Mouse (Mus musculus) R1 (cell line): ENCODE data around the gene Hydin.
"Not testable (repeated sequence)": the region's sequence is repeated elsewhere in the genome, so short reads cannot be mapped to it uniquely, and the experiment has no call there.

Experiments
- DNase-seq: peaks from one replicate; pipeline ENCODE4 v3.0.0-alpha.2; 2018; ENCODE audit warnings: low read depth, low spot score

The Hydin gene

DNA sequence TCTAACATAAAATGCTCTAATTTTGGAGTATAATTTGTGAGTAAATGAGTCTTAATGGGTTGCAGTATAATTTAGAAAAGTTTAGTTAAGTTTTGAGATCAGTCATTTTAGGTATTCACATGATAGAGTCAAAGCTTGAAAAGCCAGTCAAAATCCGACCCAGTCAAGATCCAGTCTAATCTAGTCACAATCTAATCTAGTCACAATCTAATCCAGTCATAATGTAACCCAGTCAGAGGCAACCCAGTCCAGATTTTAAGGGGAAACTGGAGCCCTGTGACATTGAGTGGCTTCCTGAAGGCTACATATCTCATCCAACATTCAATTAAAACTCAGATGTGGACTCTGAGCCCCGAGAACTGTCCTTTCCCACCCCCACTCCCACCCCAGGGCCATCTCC, 72.7 kb downstream of the Hydin start:
- DNase-seq: no peak

DNA sequence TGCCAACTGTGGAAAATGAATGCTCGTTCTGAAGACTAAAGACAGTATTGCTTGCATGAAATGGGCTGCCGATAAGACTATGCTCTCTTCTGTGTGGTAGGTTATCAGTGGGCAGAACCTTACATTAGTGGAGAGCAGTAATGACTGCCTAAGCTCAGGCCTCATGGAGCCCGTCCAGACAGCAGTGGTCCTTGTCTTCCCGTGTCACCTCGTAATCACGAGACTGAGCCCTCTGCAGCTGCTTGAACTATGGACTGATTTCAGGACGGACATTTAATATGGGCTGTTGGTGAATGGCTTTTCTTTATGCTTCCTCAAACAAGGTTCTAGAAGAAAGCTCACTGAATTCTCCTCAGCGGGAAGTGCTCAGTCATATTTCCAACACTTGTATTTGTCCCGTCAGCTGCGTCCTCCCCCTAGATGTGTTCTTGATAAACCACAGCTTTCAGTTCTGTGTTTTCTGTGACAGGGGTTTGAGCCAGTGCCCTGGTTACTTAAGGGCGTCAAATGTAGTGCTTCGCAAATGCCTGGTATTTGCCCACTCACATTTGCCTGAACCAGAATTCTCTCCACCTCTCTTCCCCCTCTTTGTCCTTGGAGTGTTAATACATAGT, 73.4 kb downstream of the Hydin start:
- no peak for DNase-seq

DNA sequence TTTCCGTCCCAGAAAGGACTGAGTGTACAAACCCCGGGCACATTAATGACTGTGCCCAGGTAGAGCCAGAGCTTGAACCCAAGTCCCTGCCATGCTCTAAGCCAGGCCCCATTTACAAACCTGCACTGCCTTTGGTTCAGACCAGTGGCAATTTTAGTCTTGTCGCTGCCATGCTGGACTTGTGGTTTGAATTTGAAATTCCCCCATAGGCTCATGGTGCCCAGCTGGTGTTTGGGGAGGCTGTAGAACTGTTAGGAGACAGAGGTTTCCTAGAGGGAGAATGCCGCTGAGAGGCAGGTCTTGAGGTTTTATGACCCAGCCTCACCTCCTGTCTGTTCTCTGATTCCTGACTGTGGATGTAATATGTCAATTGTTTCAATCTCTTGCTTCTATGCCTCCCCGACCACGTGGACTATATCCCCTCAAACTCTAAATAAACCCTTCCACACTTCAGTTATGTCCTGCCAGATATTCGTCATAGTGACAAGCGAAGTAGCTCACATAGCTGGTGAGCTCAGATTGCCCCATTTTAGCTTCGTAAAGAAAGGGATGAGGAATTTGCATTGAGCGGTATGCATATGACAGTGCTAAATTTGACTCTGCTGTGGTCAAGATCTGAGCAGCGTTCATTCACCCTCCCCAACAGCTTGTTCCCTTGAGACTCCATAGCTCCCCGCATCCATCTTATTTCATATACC, 79.1 kb downstream of the Hydin start:
- DNase-seq: no peak

DNA sequence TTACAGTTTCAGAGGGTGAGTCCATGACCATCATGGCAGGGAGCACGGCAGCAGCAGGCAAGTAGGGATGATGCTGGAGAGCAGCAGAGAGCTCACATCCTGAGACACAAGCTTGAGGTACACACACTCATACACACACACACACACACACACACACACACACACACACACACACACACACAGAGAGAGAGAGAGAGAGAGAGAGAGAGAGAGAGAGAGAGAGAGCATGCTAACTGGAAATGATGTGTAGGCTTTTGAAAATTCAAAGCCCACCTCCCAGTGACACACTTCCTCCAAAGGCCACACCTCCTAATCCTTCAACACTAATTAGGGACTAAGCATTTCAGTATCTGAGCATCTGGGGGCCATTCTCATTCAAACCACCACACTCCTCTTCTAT, 80.1 kb downstream of the Hydin start:
- no peak for DNase-seq

DNA sequence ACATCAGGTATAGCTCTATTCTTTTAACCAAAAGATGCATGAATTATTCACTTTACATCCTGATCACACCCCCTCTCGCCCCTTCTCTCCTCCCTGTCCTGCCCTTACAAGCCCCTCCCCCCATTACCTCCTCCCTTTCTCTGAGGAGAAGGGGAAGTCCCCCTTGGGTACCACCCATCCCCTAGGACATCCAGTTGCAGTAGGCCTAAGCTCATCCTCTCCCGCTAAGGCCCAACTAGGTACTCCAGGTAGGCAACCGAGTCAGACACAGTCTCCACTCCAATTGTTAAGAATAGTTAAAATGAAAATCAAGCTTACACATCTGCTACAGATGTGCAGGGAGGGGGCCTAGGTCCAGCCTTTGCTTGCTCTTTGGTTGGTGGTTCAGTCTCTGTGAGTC, 83.9 kb downstream of the Hydin start:
- DNase-seq: no peak

DNA sequence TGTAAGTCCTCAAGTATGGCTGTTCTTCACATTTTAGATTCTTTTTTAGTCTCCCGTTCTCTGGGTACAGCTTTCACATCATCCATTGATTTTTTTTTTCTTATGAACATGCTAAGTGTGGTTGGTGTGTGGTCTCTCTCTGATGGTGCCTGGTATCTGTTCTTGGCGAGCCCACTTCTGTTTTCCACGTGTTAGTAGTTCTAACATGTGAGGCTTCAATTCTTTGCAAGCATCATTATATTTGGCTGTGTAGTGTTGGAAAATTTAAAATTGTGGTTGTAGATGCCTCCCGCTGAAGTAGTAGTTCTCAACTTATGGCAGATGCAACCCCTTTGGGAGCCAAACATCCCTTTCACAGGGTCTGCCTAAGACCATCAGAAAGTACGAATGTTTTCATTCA, 85.1 kb downstream of the Hydin start:
- DNase-seq: no peak

DNA sequence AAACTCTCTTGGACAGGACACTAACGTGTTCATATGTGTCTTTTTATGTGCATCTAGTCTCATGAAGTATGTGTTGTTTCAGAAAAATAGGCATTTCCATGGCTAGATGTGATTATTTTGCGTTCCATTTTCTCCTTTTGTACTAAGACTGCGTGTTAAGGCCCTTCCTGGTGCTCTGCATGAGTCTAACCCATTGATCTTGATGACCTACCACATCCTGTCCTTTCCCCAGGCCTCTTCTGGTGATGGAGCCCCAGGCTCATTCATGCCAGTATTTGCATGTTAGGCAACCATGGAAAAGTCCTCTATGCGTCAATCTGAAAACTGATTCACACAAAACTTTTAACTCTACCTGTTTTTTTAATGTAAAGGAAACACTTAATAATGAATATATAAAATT, 96.2 kb downstream of the Hydin start:
- DNase-seq: no peak

DNA sequence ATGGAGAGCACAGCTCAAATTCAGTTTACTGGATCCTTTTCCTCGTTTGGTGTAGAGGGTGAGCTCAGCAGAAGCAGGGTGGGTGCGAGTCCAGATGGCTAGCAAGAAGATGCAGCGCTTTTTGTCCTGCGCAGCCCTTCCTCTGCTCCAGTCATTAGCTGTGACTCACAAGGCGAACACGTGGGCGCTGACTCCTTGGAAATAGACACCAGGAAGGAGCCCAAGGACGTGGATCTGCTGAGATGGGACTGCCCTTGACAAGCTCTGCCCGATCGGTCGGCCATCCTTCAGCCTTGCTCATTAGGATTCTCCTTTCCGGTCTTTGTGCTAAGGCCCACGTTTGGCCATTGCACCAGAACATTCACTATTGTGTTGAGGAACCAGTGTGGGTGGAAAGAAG, 106.1 kb downstream of the Hydin start:
- DNase-seq: no peak

DNA sequence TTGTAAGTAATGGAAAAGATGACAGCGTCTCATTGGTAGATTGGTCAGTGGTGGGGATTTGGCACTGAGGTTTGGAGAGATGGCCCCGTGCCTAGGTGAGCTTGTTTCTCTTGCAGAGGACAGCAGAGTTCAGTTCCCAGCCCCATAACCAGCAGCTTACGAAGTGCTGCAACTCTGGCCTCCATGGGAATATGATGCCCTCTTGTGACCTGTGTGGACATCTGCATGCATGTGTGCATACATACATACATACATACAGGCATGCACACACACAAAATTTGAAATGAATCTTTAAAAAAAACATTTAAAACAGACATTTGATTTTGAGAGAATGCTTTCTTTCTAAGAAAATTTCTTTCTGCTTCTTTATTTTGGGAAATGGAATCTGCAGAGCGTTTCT, 106.9 kb downstream of the Hydin start:
- no peak for DNase-seq

DNA sequence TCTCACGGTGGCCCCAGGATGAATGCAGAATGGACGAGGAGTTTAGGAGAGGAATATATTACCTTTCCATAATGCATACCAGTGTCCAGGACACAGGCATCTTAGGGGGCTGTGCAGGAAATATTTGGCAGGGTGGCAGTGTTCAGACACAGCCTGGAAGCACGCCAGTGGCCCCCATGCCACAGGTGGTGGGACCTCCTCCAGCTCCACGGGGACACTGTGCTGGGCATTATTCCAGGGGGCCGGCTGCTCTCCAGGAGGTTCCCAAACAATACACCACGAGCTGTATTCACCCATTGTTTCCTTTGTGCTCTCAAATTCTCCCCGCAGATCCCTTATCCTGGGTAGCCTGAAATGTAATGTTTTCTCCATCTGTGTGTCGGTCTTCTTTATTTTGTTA, 116.0 kb downstream of the Hydin start:
- no peak for DNase-seq

DNA sequence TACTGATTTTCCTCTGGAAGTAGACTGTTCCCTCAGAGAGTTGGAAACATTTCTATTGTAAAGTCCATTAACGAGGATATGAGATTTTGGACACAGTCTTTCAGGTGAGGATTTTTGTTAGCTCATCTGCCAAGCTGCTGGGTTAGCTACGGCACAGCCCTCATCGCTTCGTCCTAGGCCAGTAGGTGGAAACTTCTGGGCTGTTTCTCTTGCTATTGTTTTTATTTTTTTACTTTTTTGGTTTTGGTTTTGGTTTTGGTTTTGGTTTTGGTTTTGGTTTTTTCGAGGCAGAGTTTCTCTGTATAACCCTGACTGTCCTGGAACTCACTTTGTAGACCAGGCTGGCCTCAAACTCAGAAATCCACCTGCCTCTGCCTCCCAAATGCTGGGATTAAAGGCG, 117.9 kb downstream of the Hydin start:
- DNase-seq: not testable (repeated sequence)

DNA sequence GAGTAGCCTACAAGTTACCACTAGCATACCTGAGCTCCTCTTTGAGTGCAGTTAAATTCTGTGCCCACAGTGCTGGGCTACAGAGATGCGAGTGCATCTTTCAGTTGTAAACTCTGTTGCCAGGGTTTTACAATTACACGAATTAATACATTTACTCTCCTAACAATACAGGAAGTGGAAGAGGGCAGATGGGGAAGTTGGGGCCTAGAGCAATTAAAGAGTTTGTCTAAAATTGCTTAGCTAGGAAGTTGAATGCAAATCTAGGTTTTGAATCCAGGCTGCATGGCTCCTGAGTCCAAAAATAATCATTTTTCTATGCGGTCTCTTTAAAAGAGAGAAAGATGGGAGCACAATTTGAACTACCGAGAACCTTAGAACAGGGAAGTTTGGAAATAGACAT, 128.9 kb downstream of the Hydin start:
- no peak for DNase-seq

DNA sequence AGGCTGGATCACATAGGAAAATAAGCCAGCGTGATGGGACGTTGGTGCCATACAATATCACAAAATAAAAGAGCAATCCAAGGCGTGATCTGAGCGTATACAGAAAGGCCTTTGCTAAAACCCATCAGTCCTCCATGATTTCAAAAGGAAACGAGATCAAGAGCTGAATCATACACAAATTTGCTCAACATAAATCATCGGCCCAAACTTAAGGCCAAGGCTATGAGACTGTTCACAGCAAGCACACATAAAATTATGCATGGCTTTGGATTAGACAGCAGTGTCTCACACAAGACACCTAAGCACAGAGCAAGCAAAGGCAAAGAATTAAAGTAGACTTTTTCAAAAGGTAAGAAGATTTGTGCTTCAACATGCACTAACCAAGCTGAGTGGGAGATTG, 133.8 kb downstream of the Hydin start:
- no peak for DNase-seq

DNA sequence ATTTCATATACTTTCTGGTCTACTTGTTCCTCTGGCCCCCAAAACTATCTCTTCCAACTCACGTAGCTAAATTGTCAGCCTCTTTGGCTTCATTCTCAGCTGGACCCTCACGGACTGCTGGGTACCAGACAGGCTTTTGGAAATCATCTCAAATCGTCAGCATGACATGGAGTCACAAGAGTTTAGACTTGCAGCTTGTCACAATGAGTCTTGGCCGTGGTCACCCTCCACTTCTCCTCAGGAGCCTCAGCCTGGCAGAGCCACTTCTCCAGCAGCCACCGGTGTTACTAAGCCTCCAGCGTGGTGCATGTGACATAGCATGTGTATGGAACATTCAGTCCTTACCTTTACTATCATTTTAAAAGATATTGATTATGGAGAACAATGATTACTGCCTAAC, 135.5 kb downstream of the Hydin start:
- no peak for DNase-seq

DNA sequence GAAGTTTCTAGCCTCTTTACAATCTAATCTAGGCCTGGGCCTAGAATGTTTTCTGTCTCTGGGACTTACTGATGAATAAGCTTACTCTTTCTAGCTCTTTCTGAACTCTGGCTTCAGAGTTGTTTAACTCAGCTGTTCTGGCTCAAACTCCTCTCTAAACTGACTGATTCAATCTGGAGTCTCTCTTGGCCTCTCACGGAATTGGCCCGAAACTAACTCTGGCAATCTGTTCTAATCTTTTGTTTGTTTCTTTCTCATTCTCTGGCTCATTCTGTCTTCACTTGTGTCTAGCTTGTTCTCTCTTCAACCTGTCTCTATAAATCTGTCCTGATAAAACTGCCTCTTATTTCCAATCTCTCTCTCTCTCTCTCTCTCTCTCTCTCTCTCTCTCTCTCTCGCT, 137.7 kb downstream of the Hydin start:
- no peak for DNase-seq

DNA sequence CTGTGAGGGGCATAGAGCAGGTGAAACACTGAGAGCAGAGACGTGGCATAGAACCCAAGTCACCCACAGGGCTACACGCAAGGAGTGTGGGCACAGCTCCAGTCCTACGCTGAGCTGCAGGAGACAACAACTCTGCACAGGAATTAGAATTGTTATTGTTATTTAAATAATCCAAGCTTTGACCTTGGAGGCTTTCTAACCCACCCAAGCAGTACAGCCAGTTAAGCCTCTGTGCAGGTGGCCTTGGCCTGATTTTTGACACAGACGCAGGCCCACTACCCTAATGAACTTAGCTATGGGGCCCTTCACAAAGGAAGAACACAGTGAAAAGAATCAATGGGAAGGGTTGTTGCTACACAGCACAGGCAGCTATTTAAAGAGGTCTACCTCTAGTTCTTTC, 148.3 kb downstream of the Hydin start:
- DNase-seq: peak; percentile 61

DNA sequence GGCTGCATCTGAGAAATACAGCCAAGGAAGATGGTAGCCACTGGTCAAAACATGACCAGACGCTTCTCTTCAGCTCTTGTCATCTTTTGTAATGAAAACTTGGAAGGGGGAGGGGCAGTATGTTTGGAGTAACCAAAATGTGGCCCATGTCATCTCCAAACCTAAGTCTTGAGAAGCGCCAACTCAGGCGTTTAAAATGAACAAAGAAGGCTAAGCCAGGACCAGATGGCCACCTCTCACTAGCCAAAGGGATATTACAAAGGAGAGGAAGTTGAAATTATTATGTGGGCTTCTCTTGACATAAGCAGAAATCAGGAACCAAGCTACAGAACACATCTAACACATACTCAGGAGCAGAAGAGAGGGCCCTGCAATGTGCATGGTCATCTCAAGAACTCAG, 150.2 kb downstream of the Hydin start:
- no peak for DNase-seq

DNA sequence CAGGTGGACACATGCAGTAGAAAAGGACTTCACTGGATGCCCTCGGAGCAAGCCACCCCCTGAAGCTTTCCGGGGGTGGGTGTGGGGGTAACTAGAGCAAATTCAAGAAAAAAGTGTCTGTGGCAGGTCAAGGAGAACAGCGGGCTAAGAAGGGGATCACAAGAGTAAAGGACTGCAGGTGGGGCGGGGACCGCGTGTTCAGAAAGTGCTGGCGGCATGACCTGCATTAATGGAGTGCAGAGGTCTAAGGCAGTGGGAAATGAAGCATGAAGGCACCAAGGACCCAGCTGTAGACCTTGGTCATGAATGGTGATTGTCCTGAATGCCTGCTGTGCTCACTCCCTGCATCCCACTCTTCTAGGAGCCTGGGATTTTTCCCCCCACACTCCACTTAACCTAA, 151.0 kb downstream of the Hydin start:
- no peak for DNase-seq

DNA sequence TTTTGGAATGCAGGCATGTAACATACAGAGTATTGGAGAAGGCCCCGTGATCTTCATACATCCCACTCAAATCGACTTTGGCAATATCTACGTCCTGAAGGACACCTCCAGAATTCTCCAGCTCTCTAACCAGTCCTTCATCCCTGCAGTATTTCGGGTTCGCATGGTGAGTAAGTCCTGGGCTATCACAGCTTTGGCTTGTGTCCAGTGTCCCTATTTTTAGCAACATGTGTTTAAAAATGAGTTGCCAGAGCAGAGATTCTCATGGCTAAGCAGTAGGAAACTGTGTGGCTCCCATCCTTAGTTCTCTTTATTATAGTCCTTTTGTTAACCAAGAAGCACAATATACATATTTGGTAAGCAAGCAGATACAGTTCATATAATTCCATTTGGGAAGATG, 152.9 kb downstream of the Hydin start:
- DNase-seq: no peak

DNA sequence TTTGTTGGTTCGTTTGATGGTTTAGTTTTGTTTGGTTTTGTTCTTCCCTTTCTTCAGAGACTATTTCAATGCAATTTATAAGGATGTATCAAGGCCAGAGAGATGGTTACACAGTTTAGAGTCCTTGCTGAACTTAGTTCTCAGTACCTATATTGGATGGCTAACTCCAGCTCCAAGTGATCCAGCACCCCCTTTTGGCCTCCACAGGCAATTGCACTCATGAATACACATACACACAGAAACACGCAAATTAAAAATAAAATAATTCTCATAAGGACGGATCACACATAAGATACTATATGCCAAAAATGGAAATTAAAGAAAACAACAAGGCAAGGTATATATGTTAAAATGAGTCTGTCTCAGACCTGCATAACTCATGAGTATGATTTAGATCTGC, 153.4 kb downstream of the Hydin start:
- DNase-seq: peak; percentile 34

DNA sequence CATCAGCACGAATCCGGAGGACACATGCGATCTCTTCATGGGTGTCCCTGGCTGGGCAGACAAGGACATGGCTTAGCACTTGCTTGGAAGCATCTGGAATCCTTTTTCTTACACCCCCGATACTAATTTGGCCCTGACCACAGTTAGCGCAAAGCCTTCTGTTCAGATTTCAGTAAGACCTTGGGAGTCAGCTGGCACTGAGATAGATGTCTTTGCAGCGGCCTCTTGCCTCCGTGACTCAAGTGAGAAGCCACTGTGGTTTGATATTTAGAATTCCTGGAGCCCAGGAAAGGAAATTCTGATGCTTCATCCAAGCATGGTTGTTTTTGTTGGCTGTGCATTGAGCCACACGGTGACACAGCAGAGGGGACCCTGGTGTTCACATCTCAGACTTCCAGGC, 157.4 kb downstream of the Hydin start:
- DNase-seq: no peak

DNA sequence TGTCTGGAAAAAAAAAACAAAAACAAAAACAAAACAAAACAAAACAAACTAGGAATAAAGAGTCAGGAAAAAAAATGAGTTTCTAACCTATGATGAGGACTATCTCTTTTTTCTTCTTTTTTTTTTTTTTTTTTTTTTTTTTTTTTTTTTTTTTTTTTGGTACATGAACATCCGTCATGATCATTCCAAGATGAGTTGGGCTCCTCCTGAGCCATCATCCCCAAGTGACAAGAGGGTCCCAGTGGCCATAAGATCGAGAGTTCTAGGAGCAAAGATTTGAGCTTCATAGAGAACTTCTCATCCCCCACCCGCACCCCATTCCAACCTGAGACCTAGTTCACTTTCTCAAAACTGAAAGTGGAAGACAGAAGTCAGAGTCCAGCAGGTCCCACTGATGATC, 164.6 kb downstream of the Hydin start:
- no peak for DNase-seq

DNA sequence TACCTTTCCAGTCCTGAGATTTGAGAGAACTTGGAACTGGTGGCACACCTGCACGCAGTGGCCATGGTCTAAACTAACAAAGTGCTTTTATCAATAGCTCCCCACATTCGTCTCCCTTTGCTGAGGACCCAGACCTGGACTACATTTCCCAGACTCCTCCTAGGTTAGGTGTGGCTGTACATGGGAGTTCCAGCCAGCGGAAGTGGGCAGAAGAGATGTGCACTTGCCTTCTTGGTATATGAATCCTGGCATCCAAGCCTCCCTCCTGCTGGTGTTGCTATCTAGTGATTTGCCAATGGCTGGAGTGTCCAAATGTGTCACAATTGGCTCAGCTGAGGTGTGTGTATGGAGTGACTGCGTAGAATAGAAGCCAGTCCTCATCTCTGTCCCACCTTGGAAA, 173.8 kb downstream of the Hydin start:
- peak; percentile 11 for DNase-seq

DNA sequence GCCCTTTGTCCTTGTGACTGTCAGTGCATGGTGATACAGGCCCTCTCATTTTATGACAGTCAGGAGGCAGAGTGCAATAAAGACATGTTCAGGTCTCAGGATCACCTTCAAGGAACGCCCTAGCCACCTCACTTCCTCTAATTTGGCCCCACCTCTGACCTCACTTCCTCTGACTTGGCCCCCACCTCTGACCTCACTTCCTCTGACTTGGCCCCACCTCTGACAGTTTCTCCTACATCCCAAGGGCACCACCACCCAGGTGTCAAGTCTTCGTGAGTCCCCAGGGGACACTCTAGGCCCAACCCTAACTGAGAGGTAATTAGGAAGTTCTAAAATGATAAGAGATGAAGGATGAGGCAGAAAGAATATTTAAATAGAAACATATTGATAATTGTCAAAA, 177.5 kb downstream of the Hydin start:
- peak; percentile 14 for DNase-seq
